Mouse (Mus musculus): ENCODE data around the gene Arfgef2.

GRCm38 (mm10) chr2:166859214-166859613, 53.8 kb downstream of the Arfgef2 start:
- TF ChIP-seq POLR2A (IDR thresholded peaks at IDR 0.05; ENCODE audit: insufficient read depth, low read length) = no peak
- TF ChIP-seq CTCF (IDR thresholded peaks at IDR 0.05; ENCODE audit: low read depth, low read length) = no peak
